Mouse (Mus musculus) natural killer cell, adult 2 months (primary cell): ENCODE results near the gene Cwh43.

Experiments used
- DNase-seq, 2 experiments: peaks; one replicate each; pipeline ENCODE4 v3.0.0; 2022; ENCODE audit warnings: low spot score in 2 of 2

Cwh43 gene

GRCm38 (mm10) chr5:73405981-73406722, at the start of gene Cwh43:
TSS of gene Cwh43 (plus strand) at chr5:73406075.
- DNase-seq = no peak

- no peak for DNase-seq
These were observed 46.6 kb upstream of the Cwh43 start for GRCm38 (mm10) chr5:73359134-73359751.

GRCm38 (mm10) chr5:73359752-73360141, 46.1 kb upstream of the Cwh43 start:
- no peak for DNase-seq

- no peak for DNase-seq
These were observed 45.6 kb upstream of the Cwh43 start for GRCm38 (mm10) chr5:73360240-73360639.

GRCm38 (mm10) chr5:73362338-73362737, 43.5 kb upstream of the Cwh43 start:
- DNase-seq = no peak

GRCm38 (mm10) chr5:73362791-73363190, 43.1 kb upstream of the Cwh43 start:
- DNase-seq = no peak

GRCm38 (mm10) chr5:73364107-73364864, 41.6 kb upstream of the Cwh43 start:
- no peak for DNase-seq

GRCm38 (mm10) chr5:73367906-73368305, 38.0 kb upstream of the Cwh43 start:
- no peak for DNase-seq

- no peak for DNase-seq
These were observed 36.9 kb upstream of the Cwh43 start for GRCm38 (mm10) chr5:73368845-73369447.

- no peak for DNase-seq
These were observed 36.1 kb upstream of the Cwh43 start for GRCm38 (mm10) chr5:73369731-73370130.

GRCm38 (mm10) chr5:73372601-73373000, 33.3 kb upstream of the Cwh43 start:
- no peak for DNase-seq

- no peak for DNase-seq
These were observed 32.7 kb upstream of the Cwh43 start for GRCm38 (mm10) chr5:73373184-73373583.

- no peak for DNase-seq
These were observed 29.8 kb upstream of the Cwh43 start for GRCm38 (mm10) chr5:73376041-73376440.

GRCm38 (mm10) chr5:73376491-73376890, 29.4 kb upstream of the Cwh43 start:
- DNase-seq = no peak

- peak; percentile 57 to 67 for DNase-seq
These were observed 26.0 kb upstream of the Cwh43 start for GRCm38 (mm10) chr5:73379908-73380307.

- DNase-seq = no peak
These were observed 25.0 kb upstream of the Cwh43 start for GRCm38 (mm10) chr5:73380829-73381228.

GRCm38 (mm10) chr5:73381510-73381909, 24.4 kb upstream of the Cwh43 start:
- DNase-seq = no peak

GRCm38 (mm10) chr5:73381976-73382540, 23.8 kb upstream of the Cwh43 start:
- DNase-seq = no peak

GRCm38 (mm10) chr5:73382737-73383646, 22.9 kb upstream of the Cwh43 start:
- DNase-seq = peak; percentile 59 to 70

- DNase-seq = no peak
These were observed 22.3 kb upstream of the Cwh43 start for GRCm38 (mm10) chr5:73383647-73383970.

- DNase-seq = no peak
These were observed 12.8 kb upstream of the Cwh43 start for GRCm38 (mm10) chr5:73393041-73393440.
